Mouse (Mus musculus) cerebellum, adult 2 months (tissue): Measurements from ENCODE around the gene Pebp1.

Experiments used
- CTCF ChIP-seq: fragments of 200-500 bp; IDR thresholded peaks from 2 replicates; pipeline ENCODE4 v1.5.1; 2011; ENCODE audit warnings: low read depth, mild to moderate bottlenecking, control low read depth, low read length, moderate library complexity, borderline replicate concordance; ENCODE audit not compliant: insufficient read depth
- POLR2A ChIP-seq: fragments of 200-500 bp; IDR thresholded peaks from 2 replicates; pipeline ENCODE4 v1.6.1; 2011; ENCODE audit warnings: low read length, control low read depth, borderline replicate concordance; ENCODE audit not compliant: insufficient read depth

DNA sequence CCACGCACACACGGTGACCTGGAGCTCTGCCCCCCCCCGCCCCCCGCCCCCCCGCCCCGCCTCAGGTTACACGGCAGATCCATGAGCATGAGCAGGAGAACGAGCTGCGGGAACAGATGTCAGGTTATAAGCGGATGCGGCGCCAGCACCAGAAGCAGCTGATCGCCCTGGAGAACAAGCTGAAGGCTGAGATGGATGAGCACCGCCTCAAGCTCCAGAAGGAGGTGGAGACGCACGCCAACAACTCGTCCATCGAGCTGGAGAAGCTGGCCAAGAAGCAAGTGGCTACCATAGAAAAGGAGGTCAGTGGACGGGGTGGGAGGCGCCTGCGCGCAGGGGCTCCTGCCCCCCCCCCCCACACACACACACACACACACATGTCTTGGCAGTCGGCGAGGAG, 36.6 kb downstream of the Pebp1 start:
- no peak for TF ChIP-seq CTCF
- TF ChIP-seq POLR2A, result no peak
